Mouse (Mus musculus): Measurements from ENCODE around the gene Gm7544.
"Not testable (repeated sequence)": the region's sequence is repeated elsewhere in the genome, so short reads cannot be mapped to it uniquely, and the experiment has no call there.

The Gm7544 gene

GRCm38 (mm10) chr1:82955913-82956312, at the start of gene Gm7544:
Gene Gm7544, minus strand, starts transcription at chr1:82956013.
- not testable (repeated sequence) for DNase-seq

- not testable (repeated sequence) for DNase-seq
These were observed 44.5 kb upstream of the Gm7544 start, which contains the start of gene Gm47959 for GRCm38 (mm10) chr1:83000306-83000705. Gene Gm47959, plus strand, starts transcription at chr1:83000548.

- no peak for DNase-seq
These were observed 38.1 kb upstream of the Gm7544 start for GRCm38 (mm10) chr1:82993947-82994346.

DNA sequence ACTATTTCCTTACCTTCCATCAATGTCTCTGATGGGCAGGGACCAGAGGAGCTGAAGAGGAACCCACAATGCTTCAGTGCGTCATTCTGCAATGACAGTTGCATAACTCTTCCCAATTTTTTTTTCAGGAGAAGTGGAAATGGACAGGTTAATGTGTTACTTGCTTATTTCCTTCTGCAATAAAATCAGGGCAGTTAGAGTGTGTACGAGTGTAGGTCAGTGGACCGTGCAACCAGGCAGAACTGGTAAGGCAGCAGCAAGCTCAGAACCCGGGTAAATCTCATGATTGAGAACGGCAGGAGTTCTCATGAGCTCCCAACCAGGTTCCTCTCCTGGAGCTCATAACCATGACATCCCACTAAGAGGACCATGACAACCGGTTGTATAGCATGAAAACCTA, 36.3 kb upstream of the Gm7544 start:
- DNase-seq, result no peak

DNA sequence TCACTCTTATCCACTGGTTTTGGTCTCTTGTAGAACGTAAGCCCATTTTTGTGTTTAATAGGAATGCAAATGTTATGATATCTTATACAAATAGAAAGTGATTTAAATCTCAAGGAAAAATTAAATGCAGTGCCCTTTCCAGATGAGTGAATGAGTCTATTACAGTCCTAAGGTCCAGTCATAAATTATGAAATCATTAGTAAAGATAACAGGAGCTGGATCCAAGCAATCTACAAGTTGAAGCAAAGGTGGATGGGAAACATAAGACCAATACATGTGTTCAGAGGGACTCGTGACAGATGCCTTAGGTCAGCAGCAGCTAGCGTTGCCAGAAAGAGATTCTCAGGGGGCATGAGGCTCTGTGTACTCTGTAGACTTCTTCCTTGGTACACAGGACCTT, 35.8 kb upstream of the Gm7544 start:
- no peak for DNase-seq

DNA sequence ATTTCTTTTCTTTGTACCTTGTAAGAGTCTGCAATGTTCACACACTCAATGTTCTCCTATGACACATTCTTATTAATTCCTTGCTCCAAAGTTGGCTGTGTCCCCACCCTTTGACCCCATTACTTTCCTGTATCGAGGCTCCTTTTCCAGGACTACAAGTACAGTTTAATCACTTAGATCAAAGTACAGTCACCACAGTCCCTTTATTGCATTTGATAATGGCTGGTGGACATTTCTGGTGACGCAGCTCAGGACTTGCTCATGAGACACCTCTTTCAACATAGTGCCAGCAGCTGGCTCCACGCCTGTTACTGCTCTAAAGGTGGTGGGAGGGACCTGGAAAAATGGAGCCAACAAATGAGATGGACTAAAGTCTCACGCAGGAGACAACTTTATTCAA, 35.2 kb upstream of the Gm7544 start:
- no peak for DNase-seq

DNA sequence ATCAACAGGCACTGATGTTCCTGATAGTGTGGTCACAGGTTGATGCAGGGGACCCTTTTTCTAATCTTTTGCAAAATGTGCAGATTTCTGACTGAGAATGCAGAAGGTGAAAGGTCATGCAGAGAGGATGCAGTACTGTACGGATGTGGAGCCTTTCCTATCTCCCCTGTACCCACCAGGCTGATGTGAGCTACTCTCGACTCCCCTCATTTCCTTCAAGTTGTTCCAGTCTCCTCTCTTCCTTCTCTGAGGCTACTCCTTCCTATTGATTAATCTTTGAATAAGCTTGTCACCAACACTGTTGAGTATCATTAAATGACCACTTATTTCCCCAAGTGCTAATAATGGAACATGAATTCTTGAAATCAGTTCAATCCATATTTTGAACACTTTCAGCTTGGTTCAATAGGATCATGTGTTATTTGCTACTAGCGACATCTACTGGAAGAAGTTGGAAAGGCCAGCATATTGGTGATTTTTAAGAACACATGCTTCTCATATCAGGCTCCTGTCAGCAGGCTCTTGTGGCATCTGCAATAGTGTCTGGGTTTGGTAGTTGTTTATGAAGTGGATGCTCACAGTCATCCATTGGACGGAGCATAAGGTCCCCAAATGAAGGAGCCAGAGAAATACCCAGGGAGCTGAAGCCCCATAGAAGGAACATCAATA, 31.9 kb upstream of the Gm7544 start:
- peak; percentile 47 for DNase-seq

DNA sequence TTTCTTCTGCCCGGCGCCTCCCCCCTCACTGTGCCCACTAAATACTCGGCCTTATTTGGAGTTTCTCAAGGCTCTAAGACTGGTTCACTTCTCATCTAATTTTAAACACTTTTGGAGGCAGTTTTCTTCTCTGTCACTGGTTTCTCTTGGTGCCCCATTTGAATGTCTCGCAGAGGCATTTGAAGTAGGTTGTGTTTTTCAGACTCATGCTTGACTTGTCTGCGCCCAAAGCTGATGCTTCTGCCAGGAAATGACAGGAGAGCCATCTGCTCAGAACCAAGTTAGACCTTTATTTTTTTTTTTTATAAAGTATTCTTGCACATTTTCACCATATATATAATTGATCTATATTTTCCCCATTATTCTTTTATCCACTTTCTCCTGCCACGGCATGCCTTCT, 30.9 kb upstream of the Gm7544 start:
- no peak for DNase-seq

DNA sequence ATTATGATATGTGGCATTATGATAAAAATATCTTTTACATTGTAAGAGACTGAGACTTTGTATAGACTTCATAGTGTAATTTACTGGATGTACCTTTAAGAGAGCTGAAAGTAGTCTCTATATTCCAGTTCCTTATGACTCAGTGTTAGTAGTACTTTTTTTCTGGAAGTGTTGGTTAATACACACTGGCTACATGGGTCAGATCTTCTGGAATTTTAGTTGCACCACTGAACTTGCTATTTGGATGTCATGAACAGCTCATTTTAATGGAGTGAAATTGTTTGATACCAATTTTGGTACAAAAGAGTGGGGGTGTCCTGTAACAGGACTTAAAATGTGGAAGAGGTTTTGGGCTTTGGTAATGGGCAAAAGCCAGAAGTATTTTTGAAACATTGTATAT, 22.0 kb upstream of the Gm7544 start:
- DNase-seq, result no peak

DNA sequence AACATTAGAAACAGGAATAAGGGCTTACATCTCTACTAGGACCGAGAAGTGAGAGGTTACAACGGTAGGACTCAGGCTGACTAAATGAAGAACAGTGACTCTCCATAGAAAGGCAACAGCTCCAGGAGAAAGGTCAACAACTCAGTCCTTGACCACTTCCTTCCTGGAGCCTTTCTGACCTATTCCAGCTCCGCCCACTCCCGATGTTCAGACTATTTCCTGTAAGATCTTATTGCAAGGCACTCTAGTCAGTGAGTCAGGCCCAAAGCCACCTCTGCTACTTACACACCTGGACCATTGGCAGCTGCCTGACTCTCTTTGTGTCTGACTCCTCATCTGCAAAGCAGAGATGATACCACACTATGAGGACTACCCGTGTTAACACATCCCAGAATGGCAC, 19.9 kb upstream of the Gm7544 start:
- no peak for DNase-seq

- DNase-seq, result no peak
These were observed 18.5 kb upstream of the Gm7544 start for GRCm38 (mm10) chr1:82974342-82974741.

DNA sequence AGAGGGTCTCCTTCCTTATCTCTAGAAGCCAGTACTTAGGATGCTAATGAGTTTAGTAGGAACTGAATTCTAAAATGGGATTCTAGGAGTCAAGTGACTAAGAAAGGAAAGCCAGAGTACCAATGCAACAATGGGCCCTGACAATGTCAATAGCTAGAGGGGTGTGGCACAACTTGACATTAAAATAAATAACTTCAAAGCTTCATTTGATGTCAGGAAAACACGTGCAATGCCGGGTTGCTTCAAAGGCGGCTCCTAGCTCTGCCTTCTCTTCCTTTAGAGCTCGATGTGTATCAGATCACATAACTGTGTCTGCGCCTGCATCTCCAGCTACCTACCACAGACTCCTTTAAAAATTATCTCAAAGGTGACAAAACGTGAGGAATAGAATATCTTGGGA, 18.1 kb upstream of the Gm7544 start:
- DNase-seq, result no peak

- DNase-seq, result no peak
These were observed 17.4 kb upstream of the Gm7544 start for GRCm38 (mm10) chr1:82973244-82973643.

- no peak for DNase-seq
These were observed 16.2 kb upstream of the Gm7544 start for GRCm38 (mm10) chr1:82972046-82972445.

DNA sequence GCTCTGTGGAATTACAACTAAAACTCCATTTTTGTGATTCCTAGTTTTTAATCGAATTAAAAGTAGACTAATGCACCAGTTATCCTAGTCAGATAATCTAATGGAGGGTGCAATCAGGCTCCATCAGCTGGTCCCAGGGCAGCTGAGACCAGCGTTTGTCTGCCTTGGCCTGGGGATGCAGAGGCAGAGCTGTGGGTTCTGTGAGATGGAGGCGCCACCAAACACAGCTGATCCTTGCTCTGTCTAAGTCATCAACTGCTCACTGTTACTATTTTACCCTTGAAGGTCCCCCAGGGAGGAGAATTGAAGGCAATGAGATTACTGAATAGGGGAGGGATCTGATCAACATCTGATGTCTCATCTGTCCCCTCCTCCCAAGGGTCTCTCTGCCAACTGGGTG, 10.6 kb upstream of the Gm7544 start:
- DNase-seq, result no peak

DNA sequence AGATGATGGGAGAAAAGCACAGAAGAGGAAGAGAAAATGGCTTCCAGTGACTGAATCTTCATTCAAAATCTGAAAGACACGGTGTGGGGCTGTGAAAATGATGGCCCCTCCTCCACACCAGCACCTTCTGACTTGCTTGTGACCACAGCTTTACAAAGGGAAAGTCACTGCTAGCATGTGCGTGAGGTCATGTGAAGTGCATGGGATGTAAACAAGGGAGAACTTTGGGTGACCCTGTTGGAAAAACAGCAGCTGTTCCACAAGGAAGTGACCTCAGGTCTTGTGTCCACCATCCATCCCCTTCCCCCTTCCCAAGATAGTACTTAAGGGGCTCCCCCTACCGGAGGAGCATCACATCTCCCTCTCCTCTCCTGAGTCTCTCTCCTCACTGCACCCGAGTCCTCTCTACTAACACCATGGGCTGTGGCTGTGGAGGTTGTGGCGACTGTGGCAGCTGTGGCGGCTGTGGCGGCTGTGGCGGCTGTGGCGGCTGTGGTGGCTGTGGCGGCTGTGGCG, 4.1 kb upstream of the Gm7544 start, which contains the start of gene Gm47955:
TSS of gene Gm47955 (plus strand) at position 417 of the 516 bp plus-strand sequence.
- DNase-seq, result no peak

DNA sequence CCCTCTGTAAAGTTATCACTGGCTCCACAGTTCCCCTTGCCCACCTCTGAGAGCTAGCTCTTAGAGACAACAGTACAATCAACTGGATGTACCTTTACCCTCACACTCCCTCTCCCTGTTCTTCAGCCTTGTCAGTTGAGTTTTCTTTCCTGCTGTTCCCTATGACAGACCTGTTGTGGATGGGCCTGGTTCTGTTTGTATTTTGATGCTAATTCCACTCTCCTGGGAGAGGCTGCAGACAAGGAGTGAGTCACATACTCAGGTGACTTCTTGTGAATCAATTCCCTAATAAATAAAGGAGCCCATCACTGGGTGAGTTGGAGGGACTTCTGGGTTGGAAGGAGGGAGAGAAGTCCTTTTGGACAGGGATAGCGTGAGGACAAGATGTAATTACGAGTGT, 7.2 kb downstream of the Gm7544 start:
- no peak for DNase-seq

DNA sequence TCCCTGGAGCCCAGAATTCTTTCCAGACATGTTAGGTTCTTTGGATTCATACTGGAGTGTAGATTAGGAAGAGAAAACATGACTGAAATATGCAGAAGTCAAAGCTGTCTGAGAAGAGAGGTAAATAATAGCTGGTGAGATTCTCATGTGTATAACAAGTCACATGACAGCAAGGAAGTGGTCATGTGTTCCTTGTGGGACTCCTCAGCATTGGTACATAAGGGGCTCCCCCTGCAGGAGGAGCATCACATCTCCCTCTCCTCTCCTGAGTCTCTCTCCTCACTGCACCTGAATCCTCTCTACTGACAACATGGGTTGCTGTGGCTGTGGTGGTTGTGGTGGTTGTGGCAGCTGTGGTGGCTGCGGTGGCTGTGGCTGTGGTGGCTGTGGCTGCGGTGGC, 9.8 kb downstream of the Gm7544 start:
- DNase-seq, result not testable (repeated sequence)

DNA sequence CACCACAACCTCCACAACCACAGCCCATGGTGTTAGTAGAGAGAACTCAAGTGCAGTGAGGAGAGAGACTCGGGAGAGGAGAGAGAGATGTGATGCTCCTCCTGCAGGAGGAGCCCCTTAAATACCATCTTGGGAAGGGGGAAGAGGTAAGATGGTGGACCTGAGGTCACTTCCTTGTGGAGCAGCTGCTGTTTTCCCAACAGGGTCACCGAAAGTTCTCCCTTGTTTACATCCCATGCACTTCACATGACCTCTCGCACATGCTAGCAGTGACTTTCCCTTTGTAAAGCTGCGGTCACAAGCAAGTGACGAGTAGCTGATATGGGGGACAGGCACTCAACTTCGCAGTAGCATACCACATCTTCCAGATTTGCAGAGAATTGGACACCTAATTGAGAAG, 12.5 kb downstream of the Gm7544 start, which contains the start of gene A030003K21Rik:
TSS of gene A030003K21Rik (minus strand) at position 94 of the 400 bp plus-strand sequence.
- DNase-seq, result not testable (repeated sequence)

DNA sequence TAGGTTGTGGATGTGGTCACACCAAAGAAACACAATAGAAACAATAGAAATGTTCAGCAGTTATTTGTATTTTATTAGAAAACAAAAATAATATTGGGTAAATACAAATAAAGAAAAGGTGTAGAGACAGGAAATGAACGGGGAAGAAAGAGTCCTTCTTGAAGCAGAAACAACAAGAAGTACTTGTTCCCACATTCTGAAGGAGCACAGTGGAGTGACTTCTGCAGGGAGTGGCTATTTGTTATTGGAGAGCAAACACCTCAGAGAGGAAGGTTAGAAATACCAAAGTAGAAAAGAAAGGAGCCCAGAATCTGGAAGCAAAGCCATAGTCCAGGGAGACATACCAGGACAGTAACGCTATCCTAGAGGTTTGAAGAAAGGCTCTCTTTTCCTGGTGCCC, 13.3 kb downstream of the Gm7544 start:
- DNase-seq, result not testable (repeated sequence)

DNA sequence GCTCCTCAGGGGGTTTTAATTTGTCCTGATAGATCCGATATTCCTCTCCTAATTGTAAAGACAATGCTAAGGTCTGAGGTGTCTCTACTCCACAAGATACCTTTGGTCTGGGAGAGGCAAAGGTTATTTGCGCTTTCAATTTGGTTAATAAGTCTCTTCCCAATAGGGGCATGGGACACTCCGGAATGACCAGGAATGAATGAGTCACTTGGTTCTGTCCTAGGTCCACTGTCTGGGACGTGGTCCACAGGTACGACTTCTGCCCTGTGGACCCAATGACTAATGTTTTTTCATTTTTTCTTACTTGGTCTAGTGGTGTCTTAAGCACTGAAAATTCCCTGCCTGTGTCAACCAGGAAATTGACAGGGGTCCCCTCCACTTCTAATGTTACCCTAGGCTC, 17.1 kb downstream of the Gm7544 start:
- no peak for DNase-seq

GRCm38 (mm10) chr1:82931326-82931725, 24.5 kb downstream of the Gm7544 start, which contains the start of gene Gm6217:
Gene Gm6217, minus strand, starts transcription at chr1:82931399.
- DNase-seq, result not testable (repeated sequence)

DNA sequence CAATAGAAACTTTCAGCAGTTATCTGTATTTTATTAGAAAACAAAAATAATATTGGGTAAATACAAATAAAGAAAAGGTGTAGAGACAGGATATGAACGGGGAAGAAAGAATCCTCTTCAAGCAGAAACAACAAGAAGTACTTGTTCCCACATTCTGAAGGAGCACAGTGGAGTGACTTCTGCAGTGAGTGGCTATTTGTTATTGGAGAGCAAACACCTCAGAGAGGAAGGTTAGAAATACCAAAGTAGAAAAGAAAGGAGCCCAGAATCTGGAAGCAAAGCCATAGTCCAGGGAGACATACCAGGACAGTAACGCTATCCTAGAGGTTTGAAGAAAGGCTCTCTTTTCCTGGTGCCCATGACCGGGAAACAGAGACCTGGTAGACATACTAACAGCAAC, 25.3 kb downstream of the Gm7544 start:
- DNase-seq, result not testable (repeated sequence)

GRCm38 (mm10) chr1:82924650-82925049, 31.2 kb downstream of the Gm7544 start, which contains the start of gene A030014E15Rik:
Gene A030014E15Rik, plus strand, starts transcription at chr1:82924917.
- no peak for DNase-seq

DNA sequence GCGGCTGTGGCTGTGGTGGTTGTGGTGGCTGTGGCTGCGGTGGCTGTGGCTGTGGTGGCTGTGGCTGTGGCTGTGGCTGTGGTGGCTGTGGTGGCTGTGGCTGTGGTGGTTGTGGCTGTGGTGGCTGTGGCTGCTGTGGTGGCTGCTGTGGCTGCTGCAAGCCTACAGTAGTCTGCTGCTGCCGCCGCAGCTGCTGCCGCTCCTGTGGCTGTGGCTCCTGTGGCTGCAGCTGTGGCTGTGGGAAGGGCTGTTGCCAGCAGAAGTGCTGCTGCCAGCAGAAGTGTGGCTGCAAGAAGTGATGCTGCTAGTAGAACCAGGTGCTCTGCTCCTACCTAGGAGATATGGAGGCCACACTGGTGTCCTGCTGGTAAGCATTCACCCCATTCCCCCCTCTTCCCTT, 42.4 kb downstream of the Gm7544 start:
- not testable (repeated sequence) for DNase-seq
